Mouse (Mus musculus) embryonic facial prominence, embryonic 11.5 days (tissue): Measurements from ENCODE around the gene Nbeal2. TPM values are rescaled to one million over a fixed set of nuclear protein-coding genes. Genes with fewer than 3 reads are reported as not detected.

ENCODE experiments used
- ATAC-seq: fragments of 200-750 bp; cut with Nextera tagmentation; replicated peaks from 2 replicates; pipeline ENCODE4 v1.8.0; 2017; ENCODE audit warnings: low read depth; ENCODE audit not compliant: insufficient number of reproducible peaks, low FRiP score, low TSS enrichment
- DNase-seq: peaks from one replicate; pipeline ENCODE4 v3.0.0-alpha.2; 2015; ENCODE audit warnings: low spot score
- H3K27ac ChIP-seq: fragments of 300-500 bp; sonication (generic); replicated peaks from 2 replicates; pipeline ENCODE4 v1.5.1; 2014; ENCODE audit warnings: mild to moderate bottlenecking, low read depth, low read length, control low read depth
- H3K27me3 ChIP-seq: fragments of 300-500 bp; sonication (generic); 2 replicates; pipeline ENCODE4 v1.6.1; 2014; ENCODE audit warnings: mild to moderate bottlenecking, low read length, moderate library complexity, mixed read lengths; ENCODE audit not compliant: control insufficient read depth, insufficient read depth
- H3K36me3 ChIP-seq: fragments of 300-500 bp; sonication (generic); replicated peaks from 2 replicates; pipeline ENCODE4 v1.6.1; 2014; ENCODE audit warnings: low read depth, mild to moderate bottlenecking, low read length, moderate library complexity, mixed read lengths; ENCODE audit not compliant: control insufficient read depth, insufficient read depth
- H3K4me1 ChIP-seq: fragments of 300-500 bp; sonication (generic); 2 replicates; pipeline ENCODE4 v1.6.1; 2014; ENCODE audit warnings: low read length, mixed read lengths; ENCODE audit not compliant: control insufficient read depth, insufficient read depth
- H3K4me2 ChIP-seq: fragments of 300-500 bp; sonication (generic); 2 replicates; pipeline ENCODE4 v1.6.1; 2014; ENCODE audit warnings: low read depth, mild to moderate bottlenecking, control low read depth, low read length, moderate library complexity
- H3K4me3 ChIP-seq: fragments of 300-500 bp; sonication (generic); 2 replicates; pipeline ENCODE4 v1.5.1; 2014; ENCODE audit warnings: low read depth, low read length, control low read depth
- H3K9ac ChIP-seq: fragments of 300-500 bp; sonication (generic); replicated peaks from 2 replicates; pipeline ENCODE4 v1.6.1; 2014; ENCODE audit warnings: mild to moderate bottlenecking, control low read depth, low read length
- H3K9me3 ChIP-seq: fragments of 300-500 bp; sonication (generic); replicated peaks from 2 replicates; pipeline ENCODE4 v1.6.1; 2016; ENCODE audit warnings: mild to moderate bottlenecking, low read length, inconsistent platforms, mixed read lengths; ENCODE audit not compliant: control insufficient read depth
- WGBS: fragments of 180-500 bp; shearing (Covaris S2); extraction: QIAGEN DNeasy Blood & Tissue Kit; methylation state at CpG from one replicate; pipeline ENCODE4 v1.1.7; 2014; 5-methylcytosine and 5-hydroxymethylcytosine counted together
- polyA plus RNA-seq: library from polyadenylated mRNA; unstranded; fragments of >200 nt; fragmentation: Nextera tagmentation; extraction: Ambion mirVana; gene quantifications from 2 replicates; pipeline ENCODE4 v1.2.1, GENCODE M21; 2014

Gene Nbeal2
- polyA plus RNA-seq, 1 experiment from 2014 or later = 0.70 TPM

DNA sequence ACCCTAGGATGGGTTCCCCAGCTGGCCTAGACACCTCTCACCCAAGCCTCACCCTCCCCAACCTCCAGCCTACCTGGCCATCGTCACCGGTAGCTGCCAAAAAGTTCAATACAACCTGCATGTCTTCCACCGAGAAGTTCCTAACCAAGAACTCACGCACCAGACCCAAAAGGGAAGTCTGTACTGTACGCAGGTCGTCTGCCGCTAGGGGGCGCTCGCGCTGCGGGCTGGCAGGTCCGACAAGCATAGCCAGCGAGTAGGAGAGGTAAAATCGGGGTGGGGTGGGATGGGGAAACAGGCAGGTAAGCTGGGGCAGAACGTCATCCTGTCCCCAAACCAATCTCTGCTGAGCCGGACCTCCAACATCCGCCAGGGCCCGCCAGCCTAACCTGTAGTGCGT lies 18.7 kb downstream of the Nbeal2 start:
- H3K4me2 ChIP-seq = no peak overlapping the region
- H3K4me1 ChIP-seq = peaks cover 5% of the 10 kb centered on the region; the same call in 1 of the 2 replicates
- no peak overlapping the region for H3K27ac ChIP-seq
- WGBS = 4% methylated on average over 18 of the region's 19 CpGs
- no peak for ATAC-seq
- no peaks in the 10 kb centered on the region for H3K9me3 ChIP-seq
- no peak overlapping the region for H3K4me3 ChIP-seq
- H3K36me3 ChIP-seq = no peaks in the 10 kb centered on the region
- peak; percentile 88 for DNase-seq
- peaks cover 6% of the 10 kb centered on the region for H3K27me3 ChIP-seq
- H3K9ac ChIP-seq = no peak overlapping the region

DNA sequence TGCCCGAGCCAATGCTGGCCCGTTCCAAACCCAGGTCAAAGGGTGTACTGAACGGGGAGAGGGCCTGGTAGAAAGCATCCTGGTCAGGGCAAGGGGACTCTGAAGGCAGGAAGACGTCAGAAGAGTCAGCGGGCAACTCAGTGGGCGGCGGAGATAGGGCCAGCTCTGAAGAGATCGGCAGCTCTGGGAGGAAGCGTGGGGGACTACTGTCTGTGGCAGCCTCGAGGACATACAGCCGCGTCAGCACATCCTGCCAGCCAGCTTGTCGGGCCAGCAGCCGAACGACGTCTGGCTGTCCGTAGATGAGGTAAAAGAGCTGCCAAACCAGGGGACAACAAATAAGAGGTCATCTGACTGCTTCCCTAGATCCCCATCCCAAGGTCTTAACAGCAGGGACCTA lies 20.1 kb downstream of the Nbeal2 start:
- 76% methylated on average over 17 of the region's 17 CpGs for WGBS
- H3K4me2 ChIP-seq = no peak overlapping the region
- no peak overlapping the region for H3K27ac ChIP-seq
- H3K9ac ChIP-seq = no peak overlapping the region
- peaks cover 5% of the 10 kb centered on the region; the same call in 1 of the 2 replicates for H3K4me1 ChIP-seq
- H3K9me3 ChIP-seq = no peaks in the 10 kb centered on the region
- H3K27me3 ChIP-seq = peaks cover 6% of the 10 kb centered on the region
- no peaks in the 10 kb centered on the region for H3K36me3 ChIP-seq
- ATAC-seq (no peak), DNase-seq (no peak)
- H3K4me3 ChIP-seq = no peak overlapping the region

DNA sequence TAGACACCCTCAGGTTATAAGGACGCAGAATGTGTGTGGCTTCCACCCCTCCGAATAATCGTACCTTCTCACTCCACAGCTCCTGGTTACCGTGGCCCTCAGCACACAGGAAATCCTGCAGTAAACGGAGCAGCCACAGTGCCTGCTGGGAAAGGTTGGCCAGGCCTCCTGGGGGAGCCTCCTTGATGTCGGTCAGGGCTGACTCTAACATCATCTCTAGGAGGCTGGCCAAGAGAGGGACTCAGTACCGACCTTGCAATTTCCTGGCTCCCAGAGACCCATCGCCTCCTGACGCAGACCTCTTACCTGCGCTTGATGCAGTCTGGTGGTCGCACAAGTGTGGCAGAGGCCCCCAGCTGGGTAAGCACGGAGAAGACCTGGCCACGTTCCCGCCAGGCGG lies 21.3 kb downstream of the Nbeal2 start:
- no peak overlapping the region for H3K4me3 ChIP-seq
- no peaks in the 10 kb centered on the region for H3K9me3 ChIP-seq
- WGBS = 83% methylated on average over 15 of the region's 15 CpGs
- H3K27me3 ChIP-seq = peaks cover 6% of the 10 kb centered on the region
- no peak overlapping the region for H3K9ac ChIP-seq
- H3K27ac ChIP-seq = no peak overlapping the region
- DNase-seq (no peak), ATAC-seq (no peak)
- H3K4me1 ChIP-seq = peaks cover 5% of the 10 kb centered on the region; the same call in 1 of the 2 replicates
- H3K4me2 ChIP-seq = no peak overlapping the region
- no peaks in the 10 kb centered on the region for H3K36me3 ChIP-seq

DNA sequence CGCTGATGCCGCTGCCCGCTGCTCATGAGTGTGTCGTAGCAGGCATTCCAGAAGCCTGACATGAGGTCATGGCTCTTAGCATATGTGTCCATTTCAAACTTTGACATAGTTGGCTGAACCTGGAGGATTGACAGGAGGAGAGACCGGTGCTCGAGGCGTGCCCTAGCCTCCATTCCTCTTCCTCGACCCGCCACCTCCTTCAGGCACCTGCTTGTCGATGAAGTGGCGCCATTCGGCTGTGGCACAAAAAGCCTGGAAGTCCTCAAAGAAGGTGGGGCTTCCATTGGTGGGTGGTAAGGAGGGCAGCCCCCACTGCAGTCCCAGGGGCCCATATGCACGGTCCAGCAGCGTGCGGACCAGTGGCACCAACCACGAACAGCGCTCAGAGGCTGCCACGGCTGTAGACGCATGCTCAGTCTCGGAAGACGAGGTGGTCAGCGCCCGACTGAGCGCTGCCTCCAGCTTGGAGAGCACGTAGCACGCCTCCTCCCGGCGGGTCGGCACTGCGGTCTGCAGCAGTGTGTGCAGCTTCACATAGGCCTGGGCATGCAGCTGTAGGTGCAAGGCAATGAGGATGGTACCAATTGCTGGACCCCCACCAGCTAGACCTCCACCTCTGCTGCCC lies 22.2 kb downstream of the Nbeal2 start:
- Histone ChIP-seq H3K4me1 (peaks cover 5% of the 10 kb centered on the region; the same call in 1 of the 2 replicates), H3K27ac (no peak overlapping the region), H3K9ac (no peak overlapping the region), H3K4me2 (peak overlapping the region; percentile 36), H3K27me3 (peaks cover 6% of the 10 kb centered on the region), H3K9me3 (no peaks in the 10 kb centered on the region), H3K4me3 (no peak overlapping the region), H3K36me3 (no peaks in the 10 kb centered on the region)
- 9% methylated on average over 30 of the region's 30 CpGs for WGBS
- peak; percentile 49 for ATAC-seq
- DNase-seq = peak; percentile 49

DNA sequence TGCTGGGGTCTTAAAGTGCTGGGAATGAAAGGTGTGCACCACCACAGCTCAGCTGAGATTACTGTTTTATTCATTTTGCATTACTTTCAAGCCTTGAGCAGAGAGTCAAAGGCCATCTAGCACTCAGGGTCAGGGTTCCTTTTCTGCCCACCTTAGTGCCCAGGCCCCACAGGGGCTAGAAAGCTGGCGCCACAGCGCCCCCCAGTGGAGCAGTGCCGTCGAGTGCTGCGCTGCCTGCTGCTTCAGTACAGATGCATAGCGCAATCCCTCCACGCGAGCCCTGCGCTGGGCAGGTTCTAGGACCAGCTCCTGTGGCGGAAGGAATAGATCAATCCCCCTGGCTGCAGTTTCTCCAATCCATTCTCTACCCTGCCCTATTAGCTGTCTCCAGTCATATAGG lies 22.8 kb downstream of the Nbeal2 start:
- peaks cover 5% of the 10 kb centered on the region; the same call in 1 of the 2 replicates for H3K4me1 ChIP-seq
- no peak for ATAC-seq
- H3K4me3 ChIP-seq = no peak overlapping the region
- H3K9me3 ChIP-seq = no peaks in the 10 kb centered on the region
- WGBS = 10% methylated on average over 10 of the region's 10 CpGs
- no peak overlapping the region for H3K9ac ChIP-seq
- H3K27ac ChIP-seq = no peak overlapping the region
- peak overlapping the region; percentile 36 for H3K4me2 ChIP-seq
- H3K36me3 ChIP-seq = no peaks in the 10 kb centered on the region
- DNase-seq = peak; percentile 80
- peaks cover 6% of the 10 kb centered on the region for H3K27me3 ChIP-seq

DNA sequence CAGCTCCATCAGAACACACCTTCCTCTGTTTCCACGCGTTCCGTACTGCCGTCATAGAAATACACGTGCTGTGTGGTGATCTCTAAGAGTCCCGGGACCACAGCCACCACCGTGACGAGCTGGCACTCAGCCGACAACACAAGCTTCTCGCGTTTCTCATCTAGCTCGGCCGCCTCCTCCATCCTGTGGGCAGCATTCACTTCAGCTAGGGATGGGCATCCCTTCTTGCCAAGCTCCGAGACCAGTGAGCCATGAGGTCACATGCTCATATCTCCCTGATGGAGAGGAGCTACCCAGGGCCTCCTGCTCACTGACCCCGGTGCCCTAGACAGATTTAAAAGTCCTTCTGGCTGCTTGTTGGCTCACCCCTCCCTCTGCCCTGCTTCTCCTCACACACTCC lies 23.8 kb downstream of the Nbeal2 start:
- ATAC-seq = no peak

DNA sequence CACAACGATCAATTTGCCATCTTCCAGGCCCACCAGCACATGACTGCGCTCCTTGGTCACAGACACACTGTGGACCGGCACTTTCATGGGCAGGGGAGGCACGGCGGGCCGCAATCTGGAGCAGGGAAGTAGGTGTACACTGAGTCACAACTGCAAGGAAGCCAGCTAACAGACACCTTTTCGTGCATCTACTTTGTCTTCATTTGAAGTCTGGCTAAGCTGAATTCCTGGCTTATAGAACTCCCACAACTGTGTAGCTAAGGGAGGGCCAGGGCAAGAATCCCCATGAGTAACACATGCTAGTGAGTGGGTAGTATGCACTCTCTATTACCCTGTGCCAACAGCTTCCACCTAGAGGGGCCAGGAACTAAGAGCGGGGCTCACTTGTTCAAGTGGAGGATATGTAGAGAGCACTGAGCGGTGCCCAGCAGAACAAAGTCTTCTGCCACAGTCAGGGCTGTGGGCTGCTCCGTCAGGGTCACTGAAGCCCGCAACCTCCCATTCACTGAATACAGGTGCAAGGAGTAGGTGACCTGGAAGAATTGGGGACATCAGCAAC lies 28.5 kb downstream of the Nbeal2 start:
- Histone ChIP-seq H3K36me3 (no peaks in the 10 kb centered on the region; the same call in 1 of the 2 replicates), H3K4me3 (peak overlapping the region; percentile 44), H3K4me2 (peak overlapping the region; percentile 87), H3K27me3 (no peaks in the 10 kb centered on the region; the same call in 1 of the 2 replicates), H3K9me3 (no peaks in the 10 kb centered on the region), H3K27ac (peak overlapping the region; percentile 56; the same call in 1 of the 2 replicates), H3K9ac (peak overlapping the region; percentile 67), H3K4me1 (0 out of 2 replicates have a peak, but pooled peaks cover 2% of the 10 kb centered on the region)
- ATAC-seq = no peak; the same call in 1 of the 2 replicates
- WGBS = 69% methylated on average over 11 of the region's 11 CpGs
- no peak for DNase-seq

More for the DNA sequence above, 23.8 kb downstream of the Nbeal2 start:
- H3K4me3 ChIP-seq = no peak overlapping the region
- peaks cover 6% of the 10 kb centered on the region for H3K27me3 ChIP-seq
- no peaks in the 10 kb centered on the region for H3K9me3 ChIP-seq
- H3K4me1 ChIP-seq = peaks cover 5% of the 10 kb centered on the region; the same call in 1 of the 2 replicates
- 87% methylated on average over 15 of the region's 15 CpGs for WGBS
- no peak overlapping the region for H3K27ac ChIP-seq
- DNase-seq = no peak
- no peak overlapping the region for H3K9ac ChIP-seq
- no peaks in the 10 kb centered on the region for H3K36me3 ChIP-seq
- no peak overlapping the region for H3K4me2 ChIP-seq
